Mouse (Mus musculus) heart, embryonic 14.5 days (tissue): ENCODE measurements around the gene Tasp1. TPM values are rescaled to one million over a fixed set of nuclear protein-coding genes. Genes with fewer than 3 reads are reported as not detected.
"Not testable (repeated sequence)": the region's sequence is repeated elsewhere in the genome, so short reads cannot be mapped to it uniquely, and the experiment has no call there.

ENCODE experiments used
- ATAC-seq: fragments of 200-750 bp; cut with Nextera tagmentation; 2 replicates; pipeline ENCODE4 v1.8.0; 2017; ENCODE audit warnings: low read depth, moderate TSS enrichment; ENCODE audit not compliant: insufficient number of reproducible peaks, insufficient read depth, low FRiP score
- H3K27ac ChIP-seq, 2 experiments: fragments of 200-500 bp in 1 of 2; fragments of 300-500 bp in 1 of 2; sonication (generic) in 1 of 2; replicated peaks in 1 of 2; 2 replicates each; pipeline ENCODE4 v1.5.1; 2012 to 2014; ENCODE audit warnings: low read depth in 2 of 2, low read length in 2 of 2, control low read depth in 1 of 2, mild to moderate bottlenecking in 1 of 2, mixed read lengths in 1 of 2; ENCODE audit not compliant: control insufficient read depth in 1 of 2, insufficient read depth in 1 of 2
- H3K27me3 ChIP-seq: fragments of 300-500 bp; sonication (generic); 2 replicates; pipeline ENCODE4 v1.6.1; 2014; ENCODE audit warnings: mild to moderate bottlenecking, low read length, control low read depth; ENCODE audit not compliant: control insufficient read depth, insufficient read depth
- H3K36me3 ChIP-seq: fragments of 300-500 bp; sonication (generic); 2 replicates; pipeline ENCODE4 v1.6.1; 2014; ENCODE audit warnings: mild to moderate bottlenecking, control low read depth, low read length, mixed read lengths; ENCODE audit not compliant: control insufficient read depth, insufficient read depth
- H3K4me1 ChIP-seq, 2 experiments: fragments of 200-500 bp in 1 of 2; fragments of 300-500 bp in 1 of 2; sonication (generic) in 1 of 2; 2 replicates each; pipeline ENCODE4 v1.6.1; 2012 to 2014; ENCODE audit warnings: low read length in 2 of 2, control low read depth in 1 of 2, mixed read lengths in 1 of 2; ENCODE audit not compliant: control insufficient read depth in 2 of 2, insufficient read depth in 2 of 2
- H3K4me2 ChIP-seq: fragments of 300-500 bp; sonication (generic); 2 replicates; pipeline ENCODE4 v1.6.1; 2014; ENCODE audit warnings: mild to moderate bottlenecking, low read length
- H3K4me3 ChIP-seq, 2 experiments: fragments of 200-500 bp in 1 of 2; fragments of 300-500 bp in 1 of 2; sonication (generic) in 1 of 2; 2 replicates each; pipeline ENCODE4 v1.5.1; 2012 to 2014; ENCODE audit warnings: low read length in 2 of 2, mild to moderate bottlenecking in 2 of 2, control low read depth in 1 of 2, low read depth in 1 of 2, moderate library complexity in 1 of 2; ENCODE audit not compliant: control insufficient read depth in 1 of 2, insufficient read depth in 1 of 2
- H3K9ac ChIP-seq: fragments of 300-500 bp; sonication (generic); 2 replicates; pipeline ENCODE4 v1.6.1; 2014; ENCODE audit warnings: mild to moderate bottlenecking, low read length
- H3K9me3 ChIP-seq: fragments of 300-500 bp; sonication (generic); 2 replicates; pipeline ENCODE4 v1.6.1; 2016; ENCODE audit warnings: low read length, control low read depth; ENCODE audit not compliant: control insufficient read depth
- WGBS: fragments of 180-500 bp; shearing (Covaris S2); extraction: QIAGEN DNeasy Blood & Tissue Kit; methylation state at CpG from one replicate; pipeline ENCODE4 v1.1.7; 2014; 5-methylcytosine and 5-hydroxymethylcytosine counted together
- polyA plus RNA-seq: library from polyadenylated mRNA; unstranded; fragments of >200 nt; fragmentation: Nextera tagmentation; extraction: Ambion mirVana; gene quantifications from 2 replicates; pipeline ENCODE4 v1.2.1, GENCODE M21; 2014

The Tasp1 gene
- polyA plus RNA-seq, 1 experiment from 2014 or later = 13.6 TPM

DNA sequence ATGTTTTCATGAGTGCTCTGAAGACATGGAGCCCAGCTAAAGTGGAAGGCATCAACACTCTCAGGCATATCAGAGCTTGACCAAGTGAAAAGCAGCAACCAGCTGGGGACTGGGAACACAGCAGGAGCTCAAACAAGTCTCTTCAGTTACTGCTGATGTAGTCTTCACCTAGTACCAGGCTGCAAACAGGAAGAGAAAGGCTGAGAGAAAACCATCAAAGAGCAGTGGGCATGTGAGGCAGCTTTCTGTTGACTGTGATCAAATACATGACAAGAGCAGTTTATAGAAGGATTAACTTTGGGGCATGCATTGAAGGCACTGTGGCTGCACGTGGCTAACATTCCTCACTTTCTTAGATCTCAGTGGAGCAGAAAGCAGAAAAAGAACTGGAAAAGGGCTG, 141.7 kb downstream of the Tasp1 start:
- Histone ChIP-seq H3K4me3 (no peak overlapping the region), H3K9me3 (no peaks in the 10 kb centered on the region), H3K9ac (no peak overlapping the region), H3K36me3 (no peaks in the 10 kb centered on the region), H3K27ac (no peak overlapping the region), H3K27me3 (no peaks in the 10 kb centered on the region), H3K4me2 (no peak overlapping the region), H3K4me1 (no peaks in the 10 kb centered on the region)
- no peak for ATAC-seq
- WGBS = 26% methylated on average over 1 of the region's 1 CpGs

GRCm38 (mm10) chr2:139921395-139921794, 145.2 kb downstream of the Tasp1 start:
- not testable (repeated sequence) for H3K27ac ChIP-seq, H3K4me3 ChIP-seq, H3K27me3 ChIP-seq, H3K4me1 ChIP-seq, H3K9ac ChIP-seq, H3K36me3 ChIP-seq, H3K4me2 ChIP-seq, ATAC-seq, H3K9me3 ChIP-seq

DNA sequence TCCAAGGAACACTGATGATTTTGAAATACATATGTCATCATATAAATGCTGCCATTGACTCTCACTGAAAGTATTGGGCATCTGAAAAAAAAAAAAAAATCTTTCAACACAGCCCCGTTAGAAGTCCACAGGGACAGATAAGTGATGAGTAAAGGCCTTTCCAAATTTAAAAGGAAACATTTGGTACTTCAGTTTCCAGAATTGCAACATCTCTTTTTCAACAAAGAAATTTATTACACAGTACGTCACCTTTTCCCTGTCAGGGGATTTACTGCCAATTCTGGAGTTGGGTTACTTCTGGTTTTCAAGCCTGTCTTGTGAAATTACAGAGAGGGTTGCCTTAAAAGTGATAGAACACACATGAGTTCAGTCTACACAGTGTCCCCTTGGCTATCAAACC, 146.8 kb downstream of the Tasp1 start:
- no peak overlapping the region for H3K4me2 ChIP-seq

DNA sequence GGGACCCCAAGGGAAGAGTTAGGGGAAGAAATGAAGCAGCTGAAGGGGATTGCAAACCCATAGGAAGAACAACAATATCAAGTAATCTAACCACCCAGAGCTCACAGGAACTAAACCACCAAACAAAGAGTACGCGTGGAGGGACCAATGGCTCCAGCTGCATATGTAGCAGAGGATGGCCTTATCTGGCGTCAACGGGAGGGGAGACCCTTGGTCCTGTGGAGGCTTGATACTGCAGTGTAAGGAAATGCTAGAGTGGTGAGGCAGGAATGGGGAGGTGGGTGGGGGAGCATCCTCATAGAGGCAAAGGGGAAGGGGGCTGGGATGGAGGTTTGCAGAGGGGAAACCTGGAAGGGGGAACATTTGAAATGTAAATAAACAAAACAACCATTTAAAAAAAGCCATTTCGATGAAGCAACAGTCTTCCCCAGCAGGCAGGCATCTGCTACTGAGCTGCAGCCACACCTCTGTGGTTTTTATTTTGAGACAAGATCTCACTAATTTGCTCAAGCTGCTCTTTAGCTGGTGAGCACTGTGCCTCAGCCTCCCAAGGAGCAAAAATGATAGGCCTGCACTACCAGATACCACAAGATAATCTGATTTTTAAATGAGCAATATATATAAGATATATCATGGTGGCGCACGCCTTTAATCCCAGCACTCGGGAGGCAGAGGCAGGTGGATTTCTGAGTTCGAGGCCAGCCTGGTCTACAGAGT, 160.0 kb downstream of the Tasp1 start:
- no peak for ATAC-seq
- H3K4me3 ChIP-seq = no peak overlapping the region

More for the DNA sequence above, 146.8 kb downstream of the Tasp1 start:
- Histone ChIP-seq H3K9me3 (no peaks in the 10 kb centered on the region), H3K4me3 (no peak overlapping the region), H3K27ac (no peak overlapping the region), H3K36me3 (no peaks in the 10 kb centered on the region), H3K4me1 (no peaks in the 10 kb centered on the region), H3K27me3 (no peaks in the 10 kb centered on the region), H3K9ac (no peak overlapping the region)
- 56% methylated on average over 2 of the region's 2 CpGs for WGBS
- ATAC-seq = no peak

DNA sequence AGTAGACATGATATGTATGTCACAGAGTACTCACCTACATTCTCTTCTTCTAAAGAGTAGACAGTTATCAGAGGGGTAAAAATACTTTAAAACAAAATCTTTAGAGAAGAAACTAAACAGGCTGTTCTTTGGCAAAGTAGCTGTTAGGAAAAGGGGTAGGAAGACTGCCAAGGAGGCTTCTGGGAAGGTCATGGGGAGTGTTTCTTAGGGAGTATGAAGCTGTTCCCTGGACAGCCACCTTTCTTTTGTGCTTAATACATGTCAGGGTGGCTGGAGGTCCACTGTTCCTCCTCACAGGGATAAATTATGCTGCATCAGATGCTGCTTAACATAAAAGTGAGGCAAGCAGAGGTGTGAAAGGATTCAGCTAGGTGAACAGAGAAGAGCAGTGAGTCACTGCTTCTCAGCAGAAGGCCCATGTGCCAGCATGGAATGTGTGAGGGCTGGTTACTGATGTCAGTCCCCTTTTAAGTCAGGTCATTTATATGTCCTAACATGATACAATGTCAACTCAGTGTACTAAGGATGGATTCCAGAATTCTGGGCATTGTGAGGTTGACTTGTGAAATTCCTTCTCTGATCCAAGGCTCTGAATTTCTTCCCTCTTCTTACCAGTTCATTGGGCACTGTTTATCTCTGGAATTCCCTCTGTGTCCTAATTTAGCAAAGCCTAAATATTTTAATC, 175.1 kb downstream of the Tasp1 start:
- H3K4me2 ChIP-seq = no peak overlapping the region
- ATAC-seq = no peak
- 0 out of 4 replicates have a peak, but pooled peaks cover 0 to 3% of the 10 kb centered on the region in 2 experiments for H3K4me1 ChIP-seq
- no peaks in the 10 kb centered on the region for H3K27me3 ChIP-seq
- H3K9me3 ChIP-seq = no peaks in the 10 kb centered on the region
- H3K4me3 ChIP-seq = no peak overlapping the region
- H3K27ac ChIP-seq = no peak overlapping the region
- H3K9ac ChIP-seq = no peak overlapping the region
- no peaks in the 10 kb centered on the region for H3K36me3 ChIP-seq

More for the DNA sequence above, 160.0 kb downstream of the Tasp1 start:
- Histone ChIP-seq H3K27ac (no peak overlapping the region), H3K4me2 (no peak overlapping the region), H3K9me3 (no peaks in the 10 kb centered on the region), H3K4me1 (no peaks in the 10 kb centered on the region), H3K36me3 (no peaks in the 10 kb centered on the region), H3K9ac (no peak overlapping the region), H3K27me3 (no peaks in the 10 kb centered on the region)
- 70% methylated on average over 9 of the region's 9 CpGs for WGBS

- H3K27ac ChIP-seq = no peak overlapping the region
- no peak overlapping the region for H3K4me3 ChIP-seq
- H3K4me2 ChIP-seq = no peak overlapping the region
- no peaks in the 10 kb centered on the region for H3K4me1 ChIP-seq
- 85% methylated on average over 4 of the region's 4 CpGs for WGBS
- H3K36me3 ChIP-seq = no peaks in the 10 kb centered on the region
- H3K9me3 ChIP-seq = no peaks in the 10 kb centered on the region
- H3K27me3 ChIP-seq = no peaks in the 10 kb centered on the region
- no peak overlapping the region for H3K9ac ChIP-seq
- no peak for ATAC-seq
These were observed 182.4 kb downstream of the Tasp1 start for GRCm38 (mm10) chr2:139884264-139884637.

- Histone ChIP-seq H3K4me3 (no peak overlapping the region), H3K9ac (no peak overlapping the region), H3K27ac (no peak overlapping the region), H3K4me1 (no peaks in the 10 kb centered on the region), H3K9me3 (no peaks in the 10 kb centered on the region), H3K27me3 (no peaks in the 10 kb centered on the region), H3K36me3 (no peaks in the 10 kb centered on the region), H3K4me2 (no peak overlapping the region)
- 83% methylated on average over 7 of the region's 7 CpGs for WGBS
- ATAC-seq = no peak
These were observed 182.9 kb downstream of the Tasp1 start for GRCm38 (mm10) chr2:139883581-139884263.
